Mouse (Mus musculus) left cerebral cortex, postnatal 4 days (tissue): ENCODE measurements around the gene Atl1. TPM values are rescaled to one million over a fixed set of nuclear protein-coding genes. Genes with fewer than 3 reads are reported as not detected.

Experiments used
- DNase-seq: peaks from one replicate; pipeline ENCODE4 v3.0.0-alpha.2; 2022
- intact Hi-C: fragments of 180-260 bp; cut with DNase I; formaldehyde crosslinking; loops from one replicate; pipeline ENCODE4 v1.15.1; 2025
- total RNA-seq, 2 experiments: library from RNA; stranded (reverse); gene quantifications; 2 replicates each; pipeline ENCODE4 v1.2.3; 2021

Gene Atl1
- total RNA-seq, 2 experiments from 2014 or later = 168 to 187 TPM

GRCm38 (mm10) chr12:69881198-69881905, 11.1 kb upstream of the Atl1 start:
- intact Hi-C loops = no loop called here
- DNase-seq = no peak

GRCm38 (mm10) chr12:69884053-69884452, 8.4 kb upstream of the Atl1 start:
- DNase-seq = no peak
- intact Hi-C loops = no loop called here

- intact Hi-C loops = no loop called here
- DNase-seq = no peak
Observed at GRCm38 (mm10) chr12:69885170-69885923, 7.1 kb upstream of the Atl1 start.

- DNase-seq = no peak
- intact Hi-C loops = no loop called here
Observed at GRCm38 (mm10) chr12:69887776-69888175, 4.6 kb upstream of the Atl1 start.

- intact Hi-C loops = no loop called here
- DNase-seq = no peak
Observed at GRCm38 (mm10) chr12:69888345-69888744, 4.1 kb upstream of the Atl1 start.

GRCm38 (mm10) chr12:69890051-69890450, 2.4 kb upstream of the Atl1 start:
- intact Hi-C loops = loop anchor here (10.0 kb wide), 1 partner anchor 135 kb away; no protein-coding TSS in a partner anchor

GRCm38 (mm10) chr12:69890476-69890875, 1.9 kb upstream of the Atl1 start:
- DNase-seq = no peak
- intact Hi-C loops = loop anchor here (10.0 kb wide), 1 partner anchor 136 kb away; no protein-coding TSS in a partner anchor

More at GRCm38 (mm10) chr12:69890051-69890450, 2.4 kb upstream of the Atl1 start:
- no peak for DNase-seq

GRCm38 (mm10) chr12:69891721-69892120, 693 bp upstream of the Atl1 start:
- intact Hi-C loops = loop anchor here (10.0 kb wide), 1 partner anchor 137 kb away; no protein-coding TSS in a partner anchor
- DNase-seq = no peak

GRCm38 (mm10) chr12:69893927-69894326, 1.5 kb downstream of the Atl1 start:
- intact Hi-C loops = loop anchor here (10.0 kb wide), 1 partner anchor 139 kb away; no protein-coding TSS in a partner anchor
- DNase-seq = no peak

- DNase-seq = no peak
- intact Hi-C loops = loop anchor here (10.0 kb wide), 1 partner anchor 140 kb away; no protein-coding TSS in a partner anchor
Observed at GRCm38 (mm10) chr12:69895046-69895445, 2.6 kb downstream of the Atl1 start.

- no peak for DNase-seq
- intact Hi-C loops = loop anchor here (10.0 kb wide), 1 partner anchor 143 kb away; no protein-coding TSS in a partner anchor
Observed at GRCm38 (mm10) chr12:69898119-69898518, 5.7 kb downstream of the Atl1 start.

- intact Hi-C loops = no loop called here
- no peak for DNase-seq
Observed at GRCm38 (mm10) chr12:69904991-69905390, 12.6 kb downstream of the Atl1 start.

GRCm38 (mm10) chr12:69907667-69908510, 15.5 kb downstream of the Atl1 start:
- intact Hi-C loops = no loop called here
- DNase-seq = peak; percentile 84

GRCm38 (mm10) chr12:69908511-69908900, 16.1 kb downstream of the Atl1 start:
- intact Hi-C loops = no loop called here
- DNase-seq = peak; percentile 73

- intact Hi-C loops = no loop called here
Observed at GRCm38 (mm10) chr12:69911906-69912305, 19.5 kb downstream of the Atl1 start.

GRCm38 (mm10) chr12:69912737-69913136, 20.3 kb downstream of the Atl1 start:
- intact Hi-C loops = no loop called here
- no peak for DNase-seq

More at GRCm38 (mm10) chr12:69911906-69912305, 19.5 kb downstream of the Atl1 start:
- no peak for DNase-seq

GRCm38 (mm10) chr12:69917870-69918269, 25.5 kb downstream of the Atl1 start:
- no peak for DNase-seq
- intact Hi-C loops = no loop called here

GRCm38 (mm10) chr12:69922099-69922498, 29.7 kb downstream of the Atl1 start:
- intact Hi-C loops = no loop called here
- DNase-seq = no peak

GRCm38 (mm10) chr12:69923128-69923527, 30.7 kb downstream of the Atl1 start:
- intact Hi-C loops = no loop called here
- DNase-seq = no peak

- intact Hi-C loops = no loop called here
- no peak for DNase-seq
Observed at GRCm38 (mm10) chr12:69923603-69924002, 31.2 kb downstream of the Atl1 start.

GRCm38 (mm10) chr12:69924012-69924411, 31.6 kb downstream of the Atl1 start:
- DNase-seq = peak; percentile 4
- intact Hi-C loops = no loop called here
